Mouse (Mus musculus) ES-Bruce4 (cell line): Measurements from ENCODE around the gene Sbf2.

Source experiments
- CTCF ChIP-seq: IDR thresholded peaks from one replicate; pipeline ENCODE4 v1.8.1; 2011; ENCODE audit warnings: low read depth, low read length
- POLR2A ChIP-seq: IDR thresholded peaks from one replicate; pipeline ENCODE4 v1.8.1; 2011; ENCODE audit warnings: low read length; ENCODE audit not compliant: insufficient read depth

DNA sequence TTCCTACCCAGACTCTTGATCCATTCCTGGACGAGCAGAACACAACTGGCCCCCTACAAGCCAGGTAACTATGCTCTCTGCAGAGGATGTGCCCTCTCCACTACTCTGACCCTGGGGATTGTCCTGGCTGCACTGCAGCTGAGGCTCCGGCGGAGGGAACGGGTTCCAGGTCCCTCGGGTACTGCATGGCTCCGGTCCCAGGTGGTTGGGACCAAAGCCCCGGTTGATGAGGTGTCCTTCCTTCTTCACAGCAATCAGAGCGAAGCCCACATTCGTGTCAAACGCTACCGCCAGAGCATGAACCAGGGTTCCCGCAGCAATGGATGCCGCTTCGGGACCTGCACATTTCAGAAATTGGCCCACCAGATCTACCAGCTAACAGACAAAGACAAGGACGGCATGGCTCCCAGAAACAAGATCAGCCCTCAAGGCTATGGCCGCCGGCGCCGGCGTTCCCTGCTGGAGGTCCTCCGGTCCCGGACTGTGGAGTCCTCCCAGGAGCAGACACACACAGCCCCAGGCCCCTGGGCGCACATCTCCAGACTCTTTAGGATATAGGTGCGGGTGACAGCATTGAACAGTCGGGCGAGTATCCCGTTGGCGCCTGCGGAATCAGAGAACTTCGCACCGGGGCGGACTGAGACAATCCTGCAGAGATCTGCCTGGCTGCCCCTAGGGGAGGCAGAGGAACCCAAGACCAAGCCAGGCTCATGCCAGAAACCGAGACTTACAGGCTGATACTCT lies 14.1 kb upstream of the Sbf2 start:
- no peak for TF ChIP-seq POLR2A
- no peak for TF ChIP-seq CTCF
